Mouse (Mus musculus) liver, postnatal 0 days (tissue): ENCODE results near the gene Ryr3.
A peak's percentile ranks its signal among the peaks of the same experiment; 100 is the strongest.

Experiments
- CTCF ChIP-seq: sonication (generic); IDR thresholded peaks from 2 replicates; pipeline ENCODE4 v1.5.1; 2016; ENCODE audit warnings: antibody characterized with exemption, low read depth
- EP300 ChIP-seq: IDR thresholded peaks from 2 replicates; pipeline ENCODE4 v1.6.1; 2016; ENCODE audit warnings: antibody characterized with exemption, low read depth, mild to moderate bottlenecking

- TF ChIP-seq CTCF (peak; percentile 84), EP300 (no peak)
These were observed 442.1 kb downstream of the Ryr3 start for GRCm38 (mm10) chr2:112774762-112775161.
